Mouse (Mus musculus): Measurements from ENCODE around the gene Egln3. TPM values are rescaled to one million over a fixed set of nuclear protein-coding genes. Genes with fewer than 3 reads are reported as not detected.
A peak's percentile ranks its signal among the peaks of the same experiment; 100 is the strongest.

The Egln3 gene
- total RNA-seq (2014; rRNA removed), result 7.9 and 8.4 TPM in 2 replicates
- polyA plus RNA-seq (2012; rRNA removed), result 11.0 and 13.1 TPM in 2 replicates

GRCm38 (mm10) chr12:54203656-54204045 is at the start of gene Egln3:
Gene Egln3 (minus strand): TSS chr12:54203860.
- Histone ChIP-seq H3K9ac (ENCODE audit: low read depth, low read length) (peak within 1 kb of the TSS; percentile 73), H3K36me3 (ENCODE audit: control insufficient read depth, insufficient read depth, low read length) (no peaks in the 10 kb centered on the region), H3K27ac (replicated peaks; ENCODE audit: insufficient read depth, low read depth, low read length) (peak within 1 kb of the TSS; percentile 49), H3K4me1 (ENCODE audit: control insufficient read depth, insufficient read depth, low read length) (peaks cover 5% of the 10 kb centered on the region), H3K27me3 (ENCODE audit: control insufficient read depth, insufficient read depth, low read length) (no peaks in the 10 kb centered on the region), H3K4me3 (ENCODE audit: insufficient read depth, low read depth, low read length) (peak within 1 kb of the TSS; percentile 69), H3K79me2 (ENCODE audit: control insufficient read depth, insufficient read depth, low read length) (no peaks in the 10 kb centered on the region)
- DNase-seq (ENCODE audit: extremely low read depth, low read depth, low spot score), result peak; percentile 83
- under 1% methylated on average over 25 of the region's 25 CpGs for WGBS
- no peak for TF ChIP-seq CTCF (IDR thresholded peaks at IDR 0.05; ENCODE audit: low read depth, low read length)
- peak; percentile 88 for TF ChIP-seq POLR2A (IDR thresholded peaks at IDR 0.05; ENCODE audit: extremely low read depth, insufficient read depth, low read length)

- Histone ChIP-seq H3K79me2 (ENCODE audit: control insufficient read depth, insufficient read depth, low read length) (no peaks in the 10 kb centered on the region), H3K27ac (replicated peaks; ENCODE audit: insufficient read depth, low read depth, low read length) (no peak overlapping the region), H3K36me3 (ENCODE audit: control insufficient read depth, insufficient read depth, low read length) (no peaks in the 10 kb centered on the region), H3K4me3 (ENCODE audit: insufficient read depth, low read depth, low read length) (no peak overlapping the region), H3K4me1 (ENCODE audit: control insufficient read depth, insufficient read depth, low read length) (no peaks in the 10 kb centered on the region), H3K9ac (ENCODE audit: low read depth, low read length) (no peak overlapping the region), H3K27me3 (ENCODE audit: control insufficient read depth, insufficient read depth, low read length) (no peaks in the 10 kb centered on the region)
- TF ChIP-seq CTCF (IDR thresholded peaks at IDR 0.05; ENCODE audit: low read depth, low read length) (no peak), POLR2A (IDR thresholded peaks at IDR 0.05; ENCODE audit: extremely low read depth, insufficient read depth, low read length) (no peak)
- 81% methylated on average over 4 of the region's 4 CpGs for WGBS
- no peak for DNase-seq (ENCODE audit: extremely low read depth, low read depth, low spot score)
Measured at GRCm38 (mm10) chr12:54253449-54253848, 49.8 kb upstream of the Egln3 start.

- DNase-seq (ENCODE audit: extremely low read depth, low read depth, low spot score), result peak; percentile 16
- no peaks in the 10 kb centered on the region for H3K27me3 ChIP-seq (ENCODE audit: control insufficient read depth, insufficient read depth, low read length)
- no peaks in the 10 kb centered on the region for H3K36me3 ChIP-seq (ENCODE audit: control insufficient read depth, insufficient read depth, low read length)
- H3K27ac ChIP-seq (replicated peaks; ENCODE audit: insufficient read depth, low read depth, low read length), result no peak overlapping the region
- WGBS, result 76% methylated on average over 9 of the region's 9 CpGs
- no peaks in the 10 kb centered on the region for H3K4me1 ChIP-seq (ENCODE audit: control insufficient read depth, insufficient read depth, low read length)
- no peak overlapping the region for H3K9ac ChIP-seq (ENCODE audit: low read depth, low read length)
- no peak overlapping the region for H3K4me3 ChIP-seq (ENCODE audit: insufficient read depth, low read depth, low read length)
- no peak for TF ChIP-seq POLR2A (IDR thresholded peaks at IDR 0.05; ENCODE audit: extremely low read depth, insufficient read depth, low read length)
- TF ChIP-seq CTCF (IDR thresholded peaks at IDR 0.05; ENCODE audit: low read depth, low read length), result no peak
- H3K79me2 ChIP-seq (ENCODE audit: control insufficient read depth, insufficient read depth, low read length), result no peaks in the 10 kb centered on the region
Measured at GRCm38 (mm10) chr12:54251942-54252400, 48.3 kb upstream of the Egln3 start.

GRCm38 (mm10) chr12:54247835-54248234 is 44.2 kb upstream of the Egln3 start:
- no peaks in the 10 kb centered on the region for H3K36me3 ChIP-seq (ENCODE audit: control insufficient read depth, insufficient read depth, low read length)
- no peak overlapping the region for H3K27ac ChIP-seq (replicated peaks; ENCODE audit: insufficient read depth, low read depth, low read length)
- WGBS, result 89% methylated on average over 7 of the region's 7 CpGs
- TF ChIP-seq POLR2A (IDR thresholded peaks at IDR 0.05; ENCODE audit: extremely low read depth, insufficient read depth, low read length) (no peak), CTCF (IDR thresholded peaks at IDR 0.05; ENCODE audit: low read depth, low read length) (no peak)
- no peak overlapping the region for H3K4me3 ChIP-seq (ENCODE audit: insufficient read depth, low read depth, low read length)
- no peaks in the 10 kb centered on the region for H3K4me1 ChIP-seq (ENCODE audit: control insufficient read depth, insufficient read depth, low read length)
- no peaks in the 10 kb centered on the region for H3K27me3 ChIP-seq (ENCODE audit: control insufficient read depth, insufficient read depth, low read length)
- H3K9ac ChIP-seq (ENCODE audit: low read depth, low read length), result no peak overlapping the region
- no peaks in the 10 kb centered on the region for H3K79me2 ChIP-seq (ENCODE audit: control insufficient read depth, insufficient read depth, low read length)
- no peak for DNase-seq (ENCODE audit: extremely low read depth, low read depth, low spot score)

GRCm38 (mm10) chr12:54243158-54243557 is 39.5 kb upstream of the Egln3 start:
- no peaks in the 10 kb centered on the region for H3K79me2 ChIP-seq (ENCODE audit: control insufficient read depth, insufficient read depth, low read length)
- WGBS, result 75% methylated on average over 5 of the region's 5 CpGs
- H3K4me3 ChIP-seq (ENCODE audit: insufficient read depth, low read depth, low read length), result no peak overlapping the region
- no peaks in the 10 kb centered on the region for H3K4me1 ChIP-seq (ENCODE audit: control insufficient read depth, insufficient read depth, low read length)
- H3K36me3 ChIP-seq (ENCODE audit: control insufficient read depth, insufficient read depth, low read length), result no peaks in the 10 kb centered on the region
- H3K9ac ChIP-seq (ENCODE audit: low read depth, low read length), result no peak overlapping the region
- no peak for DNase-seq (ENCODE audit: extremely low read depth, low read depth, low spot score)
- TF ChIP-seq CTCF (IDR thresholded peaks at IDR 0.05; ENCODE audit: low read depth, low read length), result no peak
- no peak for TF ChIP-seq POLR2A (IDR thresholded peaks at IDR 0.05; ENCODE audit: extremely low read depth, insufficient read depth, low read length)
- H3K27ac ChIP-seq (replicated peaks; ENCODE audit: insufficient read depth, low read depth, low read length), result no peak overlapping the region
- no peaks in the 10 kb centered on the region for H3K27me3 ChIP-seq (ENCODE audit: control insufficient read depth, insufficient read depth, low read length)

- Histone ChIP-seq H3K79me2 (ENCODE audit: control insufficient read depth, insufficient read depth, low read length) (no peaks in the 10 kb centered on the region), H3K4me3 (ENCODE audit: insufficient read depth, low read depth, low read length) (no peak overlapping the region), H3K4me1 (ENCODE audit: control insufficient read depth, insufficient read depth, low read length) (no peaks in the 10 kb centered on the region), H3K36me3 (ENCODE audit: control insufficient read depth, insufficient read depth, low read length) (no peaks in the 10 kb centered on the region), H3K27ac (replicated peaks; ENCODE audit: insufficient read depth, low read depth, low read length) (no peak overlapping the region), H3K9ac (ENCODE audit: low read depth, low read length) (no peak overlapping the region), H3K27me3 (ENCODE audit: control insufficient read depth, insufficient read depth, low read length) (no peaks in the 10 kb centered on the region)
- DNase-seq (ENCODE audit: extremely low read depth, low read depth, low spot score), result no peak
- TF ChIP-seq POLR2A (IDR thresholded peaks at IDR 0.05; ENCODE audit: extremely low read depth, insufficient read depth, low read length) (no peak), CTCF (IDR thresholded peaks at IDR 0.05; ENCODE audit: low read depth, low read length) (no peak)
- 88% methylated on average over 6 of the region's 6 CpGs for WGBS
Measured at GRCm38 (mm10) chr12:54241976-54242375, 38.3 kb upstream of the Egln3 start.
